12 mouse cellular contexts compared by ENCODE assay signal in genomic region chr17:30808866-30809660, GRCm38 (mm10).
A peak's percentile ranks its signal among the peaks of the same experiment; 100 is the strongest.
DNase-seq lines count a peak whose midpoint lies in the region; ATAC-seq and TF ChIP-seq lines count a peak whose summit lies in the region.
"Had no signal": no experiment of that assay in that cellular context is flagged by ENCODE, and none has a peak within 500 bp of the region (broad histone marks: within the 10 kb centered on the region; RNA-seq: fewer than 3 reads in every experiment).

No protein-coding gene starts in this region.

- no peak overlapping the region for H3K4me3 ChIP-seq in forebrain, embryonic 12.5 days (replicated peaks)
- H3K4me3 ChIP-seq in forebrain, embryonic 15.5 days = no peak overlapping the region
- no peak overlapping the region for H3K4me3 ChIP-seq in layer of hippocampus, adult 2 months
- H3K4me3 ChIP-seq in cortical plate, adult 2 months (ENCODE audit: insufficient read depth, low read length) = no peak overlapping the region
- H3K4me3 ChIP-seq in midbrain, embryonic 15.5 days = no peak overlapping the region
- H3K4me3 ChIP-seq in kidney, adult 2 months (ENCODE audit: insufficient read depth, low read depth, low read length) = no peak overlapping the region

- H3K4me1 ChIP-seq in forebrain, embryonic 12.5 days = peaks cover 40% of the 10 kb centered on the region
- peaks cover 34% of the 10 kb centered on the region for H3K4me1 ChIP-seq in forebrain, embryonic 15.5 days
- H3K4me1 ChIP-seq in cortical plate, adult 2 months (ENCODE audit: control insufficient read depth, insufficient read depth, low read length) = no peaks in the 10 kb centered on the region
- H3K4me1 ChIP-seq in midbrain, embryonic 15.5 days = peaks cover 40% of the 10 kb centered on the region
- no peaks in the 10 kb centered on the region for H3K4me1 ChIP-seq in kidney, adult 2 months (ENCODE audit: control insufficient read depth, insufficient read depth, low read length)

- peak; percentile 80 for TF ChIP-seq CTCF in layer of hippocampus, adult 2 months (conservative IDR thresholded peaks at IDR 0.05)
- TF ChIP-seq CTCF in cortical plate, adult 2 months (IDR thresholded peaks at IDR 0.05; ENCODE audit: extremely low read depth, insufficient read depth, low read length) = peak; percentile 33
- TF ChIP-seq CTCF in kidney, adult 2 months (conservative IDR thresholded peaks at IDR 0.05; ENCODE audit: insufficient read depth, insufficient read length, low read depth, low read length) = no peak

- no peaks in the 10 kb centered on the region for H3K36me3 ChIP-seq in forebrain, embryonic 12.5 days (replicated peaks)
- H3K36me3 ChIP-seq in forebrain, embryonic 15.5 days = no peaks in the 10 kb centered on the region
- no peaks in the 10 kb centered on the region for H3K36me3 ChIP-seq in midbrain, embryonic 15.5 days (replicated peaks)
- H3K36me3 ChIP-seq in kidney, adult 2 months (ENCODE audit: control insufficient read depth, insufficient read depth, low read length) = no peaks in the 10 kb centered on the region

- H3K9ac ChIP-seq in forebrain, embryonic 12.5 days = no peak overlapping the region
- no peak overlapping the region for H3K9ac ChIP-seq in forebrain, embryonic 15.5 days (replicated peaks)
- H3K9ac ChIP-seq in midbrain, embryonic 15.5 days = no peak overlapping the region

- 0 out of 2 replicates have a peak, but pooled peaks have one; percentile 41 for ATAC-seq in forebrain, embryonic 12.5 days (ENCODE audit: low FRiP score)
- no peak for ATAC-seq in forebrain, embryonic 15.5 days (replicated peaks)
- peak; percentile 67; the same call in 1 of the 2 replicates for ATAC-seq in midbrain, embryonic 15.5 days (replicated peaks)
- ATAC-seq: CD4-positive, CD25-positive, alpha-beta regulatory T cell, adult 4 months had no signal

- WGBS in forebrain, embryonic 12.5 days = 73% methylated on average over 15 of the region's 15 CpGs
- 56% methylated on average over 15 of the region's 15 CpGs for WGBS in forebrain, embryonic 15.5 days
- 42% methylated on average over 15 of the region's 15 CpGs for WGBS in midbrain, embryonic 15.5 days
- 62% methylated on average over 15 of the region's 15 CpGs for WGBS in kidney, adult 2 months

- H3K27me3 ChIP-seq in forebrain, embryonic 12.5 days = no peaks in the 10 kb centered on the region
- no peaks in the 10 kb centered on the region for H3K27me3 ChIP-seq in forebrain, embryonic 15.5 days
- H3K27me3 ChIP-seq in midbrain, embryonic 15.5 days (replicated peaks) = no peaks in the 10 kb centered on the region
- no peaks in the 10 kb centered on the region for H3K27me3 ChIP-seq in kidney, adult 2 months (replicated peaks; ENCODE audit: control insufficient read depth, insufficient read depth, low read length)

- H3K4me2 ChIP-seq in forebrain, embryonic 12.5 days = no peak overlapping the region
- H3K4me2 ChIP-seq in forebrain, embryonic 15.5 days (replicated peaks) = no peak overlapping the region
- 0 out of 2 replicates have a peak overlapping the region, but pooled peaks have one; percentile 11 for H3K4me2 ChIP-seq in midbrain, embryonic 15.5 days

- H3K27ac ChIP-seq in forebrain, embryonic 12.5 days = no peak overlapping the region
- no peak overlapping the region for H3K27ac ChIP-seq in forebrain, embryonic 15.5 days (replicated peaks)
- H3K27ac ChIP-seq in layer of hippocampus, adult 2 months = 0 out of 2 replicates have a peak overlapping the region, but pooled peaks have one; percentile 8
- H3K27ac ChIP-seq in cortical plate, adult 2 months (ENCODE audit: insufficient read depth, low read length) = no peak overlapping the region
- H3K27ac ChIP-seq in midbrain, embryonic 15.5 days = peak overlapping the region; percentile 51
- H3K27ac ChIP-seq in kidney, adult 2 months (ENCODE audit: insufficient read depth, low read depth, low read length) = no peak overlapping the region

- no peak for TF ChIP-seq POLR2A in cortical plate, adult 2 months (IDR thresholded peaks at IDR 0.05; ENCODE audit: extremely low read depth, insufficient read depth, low read length)
- TF ChIP-seq POLR2A in kidney, adult 2 months (IDR thresholded peaks at IDR 0.05; ENCODE audit: low read depth, low read length) = no peak

- DNase-seq in layer of hippocampus, adult 2 months (ENCODE audit: low spot score in 2 of 2) = peak in 1 of 2 experiments; percentile 50
- no peak for DNase-seq in layer of hippocampus, adult 11-12 months (ENCODE audit: low spot score)
- no peak for DNase-seq in kidney, adult 2 months
- no peak for DNase-seq in right cerebral cortex, adult 2 months (ENCODE audit: low spot score in 2 of 2)
- DNase-seq: gastrocnemius, postnatal 36 days; lung, postnatal 10 days; thymus, adult 2 months had no signal

- no peaks in the 10 kb centered on the region for H3K9me3 ChIP-seq in forebrain, embryonic 12.5 days
- H3K9me3 ChIP-seq in forebrain, embryonic 15.5 days = no peaks in the 10 kb centered on the region
- H3K9me3 ChIP-seq in midbrain, embryonic 15.5 days = no peaks in the 10 kb centered on the region

Comparison
In these comparisons a context has a peak if more than half of its experiments do, and no peak if none do; other contexts are left out.
1. H3K27ac ChIP-seq: peak in layer of hippocampus, adult 2 months (single experiment) and midbrain, embryonic 15.5 days (single experiment); none in forebrain, embryonic 12.5 days (single experiment), forebrain, embryonic 15.5 days (single experiment), cortical plate, adult 2 months (single experiment) and kidney, adult 2 months (single experiment).